Mouse (Mus musculus) neural tube, embryonic 13.5 days (tissue): ENCODE measurements around the gene Hoxb8. TPM values are rescaled to one million over a fixed set of nuclear protein-coding genes. Genes with fewer than 3 reads are reported as not detected.

Experiments
- ATAC-seq: fragments of 200-750 bp; cut with Nextera tagmentation; 2 replicates; pipeline ENCODE4 v1.8.0; 2017; ENCODE audit warnings: low read depth, mild to moderate bottlenecking, moderate TSS enrichment, moderate library complexity
- H3K27ac ChIP-seq: fragments of 300-500 bp; sonication (generic); replicated peaks from 2 replicates; pipeline ENCODE4 v1.5.1; 2015; ENCODE audit warnings: moderate library complexity, mild to moderate bottlenecking, inconsistent platforms
- H3K27me3 ChIP-seq: fragments of 300-500 bp; sonication (generic); 2 replicates; pipeline ENCODE4 v1.6.1; 2015; ENCODE audit warnings: mild to moderate bottlenecking, inconsistent platforms
- H3K36me3 ChIP-seq: fragments of 300-500 bp; sonication (generic); 2 replicates; pipeline ENCODE4 v1.6.1; 2015; ENCODE audit warnings: mild to moderate bottlenecking, inconsistent platforms
- H3K4me1 ChIP-seq: fragments of 300-500 bp; sonication (generic); replicated peaks from 2 replicates; pipeline ENCODE4 v1.6.1; 2015; ENCODE audit warnings: inconsistent platforms
- H3K4me2 ChIP-seq: fragments of 300-500 bp; sonication (generic); 2 replicates; pipeline ENCODE4 v1.6.1; 2015; ENCODE audit warnings: inconsistent platforms, mild to moderate bottlenecking, moderate library complexity
- H3K4me3 ChIP-seq: fragments of 300-500 bp; sonication (generic); 2 replicates; pipeline ENCODE4 v1.5.1; 2015; ENCODE audit warnings: mild to moderate bottlenecking, inconsistent platforms
- H3K9ac ChIP-seq: fragments of 300-500 bp; sonication (generic); 2 replicates; pipeline ENCODE4 v1.6.1; 2015; ENCODE audit warnings: moderate library complexity, mild to moderate bottlenecking, inconsistent platforms
- H3K9me3 ChIP-seq: fragments of 300-500 bp; sonication (generic); 2 replicates; pipeline ENCODE4 v1.6.1; 2016; ENCODE audit warnings: inconsistent platforms
- WGBS: fragments of 180-500 bp; shearing (Covaris S2); methylation state at CpG from one replicate; pipeline ENCODE4 v1.1.7; 2015; 5-methylcytosine and 5-hydroxymethylcytosine counted together
- polyA plus RNA-seq: library from polyadenylated mRNA; unstranded; fragments of >200 nt; fragmentation: Nextera tagmentation; extraction: Ambion mirVana; gene quantifications from 2 replicates; pipeline ENCODE4 v1.2.1, GENCODE M21; 2015

The Hoxb8 gene
- polyA plus RNA-seq, 1 experiment from 2014 or later = 81.7 TPM

GRCm38 (mm10) chr11:96306183-96306907, 24.6 kb downstream of the Hoxb8 start:
- Histone ChIP-seq H3K4me2 (peak overlapping the region; percentile 96), H3K36me3 (peaks cover 42% of the 10 kb centered on the region), H3K9me3 (no peaks in the 10 kb centered on the region), H3K27me3 (no peaks in the 10 kb centered on the region), H3K9ac (peak overlapping the region; percentile 100), H3K4me1 (peaks cover 96% of the 10 kb centered on the region), H3K4me3 (peak overlapping the region; percentile 99), H3K27ac (peak overlapping the region; percentile 100)
- ATAC-seq = no peak
- WGBS = 4% methylated on average over 7 of the region's 7 CpGs

GRCm38 (mm10) chr11:96306908-96307269, 25.2 kb downstream of the Hoxb8 start:
- Histone ChIP-seq H3K36me3 (peaks cover 36% of the 10 kb centered on the region), H3K9me3 (no peaks in the 10 kb centered on the region), H3K27me3 (no peaks in the 10 kb centered on the region), H3K27ac (peak overlapping the region; percentile 100), H3K4me3 (peak overlapping the region; percentile 99), H3K4me1 (peaks cover 96% of the 10 kb centered on the region), H3K4me2 (peak overlapping the region; percentile 96), H3K9ac (peak overlapping the region; percentile 100)
- ATAC-seq = peak; percentile 60
- 2% methylated on average over 13 of the region's 13 CpGs for WGBS

DNA sequence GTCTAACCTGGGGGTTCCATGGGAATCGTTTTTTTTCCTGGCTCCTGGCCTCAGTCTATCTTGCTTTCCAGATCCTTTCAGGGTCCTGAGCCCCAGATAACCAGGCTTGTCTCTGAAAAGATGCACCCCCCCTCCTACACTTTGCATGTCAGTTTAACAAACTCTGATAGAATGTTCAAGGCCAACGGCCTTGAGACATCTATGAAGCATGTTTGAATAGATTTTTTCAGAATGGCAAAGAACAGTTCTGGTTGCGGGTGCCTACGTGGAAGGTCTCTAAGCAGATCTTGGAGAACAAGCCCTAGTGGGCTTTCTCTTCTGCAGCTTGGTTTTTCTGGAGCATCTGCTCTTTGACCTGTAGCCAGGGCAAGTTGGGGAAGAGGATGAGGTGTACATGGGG, 27.1 kb downstream of the Hoxb8 start:
- H3K9ac ChIP-seq = peak overlapping the region; percentile 100
- H3K27me3 ChIP-seq = no peaks in the 10 kb centered on the region
- peaks cover 100% of the 10 kb centered on the region for H3K4me1 ChIP-seq
- H3K9me3 ChIP-seq = no peaks in the 10 kb centered on the region
- peak overlapping the region; percentile 100 for H3K27ac ChIP-seq
- peak overlapping the region; percentile 99 for H3K4me3 ChIP-seq
- 5% methylated on average over 4 of the region's 4 CpGs for WGBS
- peak overlapping the region; percentile 96 for H3K4me2 ChIP-seq
- no peak for ATAC-seq
- peaks cover 23% of the 10 kb centered on the region for H3K36me3 ChIP-seq

- 5% methylated on average over 4 of the region's 4 CpGs for WGBS
- H3K4me3 ChIP-seq = peak overlapping the region; percentile 99
- H3K9me3 ChIP-seq = no peaks in the 10 kb centered on the region
- H3K4me1 ChIP-seq = peaks cover 100% of the 10 kb centered on the region
- no peaks in the 10 kb centered on the region for H3K27me3 ChIP-seq
- no peak for ATAC-seq
- peaks cover 20% of the 10 kb centered on the region for H3K36me3 ChIP-seq
- H3K4me2 ChIP-seq = peak overlapping the region; percentile 96
- H3K27ac ChIP-seq = peak overlapping the region; percentile 100
- H3K9ac ChIP-seq = peak overlapping the region; percentile 100
Observed at GRCm38 (mm10) chr11:96309288-96309687, 27.6 kb downstream of the Hoxb8 start.

DNA sequence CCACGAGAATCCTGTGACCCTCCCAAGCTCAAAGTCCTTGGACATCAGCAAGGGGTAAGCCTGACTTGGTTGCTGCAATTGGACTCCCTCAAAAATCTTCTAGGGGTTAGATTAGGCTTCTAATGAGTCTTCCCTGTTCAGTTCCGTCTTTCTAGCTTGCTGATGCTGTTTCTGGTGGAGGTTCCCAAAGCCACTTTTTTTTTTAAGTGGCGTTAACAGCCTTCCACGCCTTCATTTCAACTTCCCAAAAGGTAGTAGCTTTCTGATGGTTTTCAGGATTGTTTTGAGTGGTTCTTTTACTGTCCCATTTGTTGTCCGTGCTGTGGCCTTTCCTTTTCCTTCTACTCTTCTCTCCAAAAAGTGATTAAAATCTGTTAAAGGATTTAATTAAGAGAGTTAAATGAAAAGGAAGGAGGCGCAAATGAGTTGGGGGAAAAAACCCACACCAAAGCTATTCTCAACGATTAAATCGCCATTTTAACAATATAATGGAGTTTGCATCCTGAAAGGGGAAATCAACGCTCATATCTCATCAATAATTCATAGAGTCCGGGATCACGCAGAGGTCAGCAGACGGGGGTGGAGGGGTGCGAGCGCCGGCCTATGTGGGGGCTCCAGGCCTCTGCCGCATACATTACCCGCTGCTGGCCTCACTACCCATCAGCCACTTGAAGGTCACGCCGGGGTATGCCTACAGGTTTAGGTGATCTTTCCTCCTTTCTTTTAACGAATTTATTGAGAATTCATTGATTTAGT, 28.7 kb downstream of the Hoxb8 start:
- peaks cover 9% of the 10 kb centered on the region for H3K36me3 ChIP-seq
- no peaks in the 10 kb centered on the region for H3K27me3 ChIP-seq
- peaks cover 100% of the 10 kb centered on the region for H3K4me1 ChIP-seq
- peak overlapping the region; percentile 99 for H3K4me3 ChIP-seq
- ATAC-seq = no peak
- 3% methylated on average over 20 of the region's 20 CpGs for WGBS
- peak overlapping the region; percentile 96 for H3K4me2 ChIP-seq
- H3K9ac ChIP-seq = peak overlapping the region; percentile 100
- H3K9me3 ChIP-seq = no peaks in the 10 kb centered on the region
- peak overlapping the region; percentile 100 for H3K27ac ChIP-seq

GRCm38 (mm10) chr11:96311097-96311496, 29.4 kb downstream of the Hoxb8 start:
- Histone ChIP-seq H3K27ac (peak overlapping the region; percentile 100), H3K9me3 (no peaks in the 10 kb centered on the region), H3K36me3 (peaks cover 2% of the 10 kb centered on the region), H3K27me3 (no peaks in the 10 kb centered on the region), H3K9ac (peak overlapping the region; percentile 100), H3K4me3 (peak overlapping the region; percentile 99), H3K4me2 (peak overlapping the region; percentile 96), H3K4me1 (peaks cover 100% of the 10 kb centered on the region)
- WGBS = 2% methylated on average over 6 of the region's 6 CpGs
- ATAC-seq = no peak

GRCm38 (mm10) chr11:96311520-96312417, 30.1 kb downstream of the Hoxb8 start:
- no peaks in the 10 kb centered on the region for H3K27me3 ChIP-seq
- peak overlapping the region; percentile 100 for H3K27ac ChIP-seq
- H3K36me3 ChIP-seq = no peaks in the 10 kb centered on the region
- peak overlapping the region; percentile 96 for H3K4me2 ChIP-seq
- peak overlapping the region; percentile 99 for H3K4me3 ChIP-seq
- under 1% methylated on average over 31 of the region's 31 CpGs for WGBS
- ATAC-seq = peak; percentile 59
- peak overlapping the region; percentile 100 for H3K9ac ChIP-seq
- peaks cover 100% of the 10 kb centered on the region for H3K4me1 ChIP-seq
- no peaks in the 10 kb centered on the region for H3K9me3 ChIP-seq

DNA sequence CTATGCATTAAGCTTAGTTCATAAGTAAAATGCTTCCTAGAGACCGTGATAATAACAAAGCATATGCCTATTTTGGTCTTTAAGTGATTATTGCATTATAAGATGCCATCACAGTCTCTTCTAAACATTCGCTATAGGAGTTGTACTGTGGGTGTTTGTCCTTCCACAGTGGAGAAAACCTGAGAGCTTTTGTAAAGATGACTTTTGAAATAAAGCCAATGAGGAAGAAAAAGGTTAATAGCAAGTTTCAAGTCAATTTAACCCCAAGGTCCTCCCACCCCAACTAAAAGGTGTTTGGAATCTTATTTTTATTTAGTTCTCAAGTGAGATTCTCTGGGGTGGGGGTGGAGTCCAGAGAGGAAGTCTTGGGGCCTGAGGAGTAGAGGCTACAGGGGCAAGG, 31.4 kb downstream of the Hoxb8 start:
- peak overlapping the region; percentile 99 for H3K4me3 ChIP-seq
- 14% methylated on average over 2 of the region's 2 CpGs for WGBS
- peak overlapping the region; percentile 100 for H3K9ac ChIP-seq
- peak overlapping the region; percentile 100 for H3K27ac ChIP-seq
- H3K4me1 ChIP-seq = peaks cover 100% of the 10 kb centered on the region
- H3K9me3 ChIP-seq = no peaks in the 10 kb centered on the region
- H3K36me3 ChIP-seq = no peaks in the 10 kb centered on the region
- peak overlapping the region; percentile 96 for H3K4me2 ChIP-seq
- no peaks in the 10 kb centered on the region for H3K27me3 ChIP-seq
- no peak for ATAC-seq

- Histone ChIP-seq H3K27me3 (no peaks in the 10 kb centered on the region), H3K9ac (peak overlapping the region; percentile 100), H3K27ac (peak overlapping the region; percentile 100), H3K36me3 (no peaks in the 10 kb centered on the region), H3K4me2 (peak overlapping the region; percentile 96), H3K4me3 (peak overlapping the region; percentile 99), H3K9me3 (no peaks in the 10 kb centered on the region), H3K4me1 (peaks cover 94% of the 10 kb centered on the region)
- 3% methylated on average over 12 of the region's 12 CpGs for WGBS
- no peak for ATAC-seq
Observed at GRCm38 (mm10) chr11:96313806-96314428, 32.2 kb downstream of the Hoxb8 start.

DNA sequence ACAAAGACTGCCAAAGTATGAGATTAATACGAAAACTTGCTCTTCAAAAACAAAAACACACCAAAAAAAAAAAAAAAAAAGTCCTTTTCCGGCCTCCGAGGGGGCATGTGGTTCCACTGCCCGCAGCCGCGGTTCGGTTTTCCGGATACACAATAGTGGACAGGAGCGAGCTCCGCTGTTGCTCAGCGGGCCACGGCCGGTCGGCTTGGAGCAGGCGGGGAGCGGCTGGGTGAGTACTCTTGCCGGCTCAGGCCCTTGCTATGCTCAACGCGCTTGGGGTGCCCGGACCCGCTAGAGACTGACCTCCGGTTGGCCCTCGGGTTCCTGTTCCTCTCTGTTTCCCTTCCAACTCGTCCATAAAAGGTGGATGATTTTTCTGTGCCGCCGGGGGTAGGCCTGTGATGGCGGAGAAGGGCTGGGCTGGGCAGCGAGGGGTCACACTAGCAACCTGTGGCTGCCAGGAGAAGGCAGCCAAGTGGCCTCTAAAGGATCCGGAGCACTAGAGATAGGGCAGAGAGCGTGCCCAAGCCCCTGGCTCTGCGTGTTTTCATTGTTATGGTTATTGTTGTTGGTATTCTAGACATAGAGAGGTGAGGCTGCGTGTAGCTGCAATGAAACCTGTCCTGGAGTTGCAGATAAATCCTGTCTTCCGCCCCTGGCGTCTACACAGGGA, 33.1 kb downstream of the Hoxb8 start:
- H3K36me3 ChIP-seq = no peaks in the 10 kb centered on the region
- H3K4me3 ChIP-seq = peak overlapping the region; percentile 99
- no peaks in the 10 kb centered on the region for H3K9me3 ChIP-seq
- peak overlapping the region; percentile 100 for H3K9ac ChIP-seq
- H3K27ac ChIP-seq = peak overlapping the region; percentile 100
- no peak for ATAC-seq
- under 1% methylated on average over 34 of the region's 34 CpGs for WGBS
- H3K4me1 ChIP-seq = peaks cover 89% of the 10 kb centered on the region
- peak overlapping the region; percentile 96 for H3K4me2 ChIP-seq
- no peaks in the 10 kb centered on the region for H3K27me3 ChIP-seq

DNA sequence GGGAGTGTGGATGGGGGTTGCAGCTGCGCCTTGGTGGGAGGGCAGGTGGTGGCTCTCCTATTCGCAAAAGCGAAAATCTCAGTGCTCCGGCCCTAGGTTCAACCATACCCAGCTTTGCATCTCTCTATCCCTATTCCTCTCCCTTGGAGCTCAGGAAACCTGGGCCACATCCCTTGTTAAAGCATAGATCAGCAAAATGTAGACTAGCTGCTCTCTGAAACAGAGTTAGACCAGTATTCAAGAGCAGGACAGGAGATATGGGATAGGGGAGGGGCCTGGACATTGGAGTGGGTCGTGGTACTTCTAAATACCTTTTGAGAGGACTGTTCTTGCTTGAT, 33.6 kb downstream of the Hoxb8 start:
- H3K4me3 ChIP-seq = peak overlapping the region; percentile 99
- no peaks in the 10 kb centered on the region for H3K9me3 ChIP-seq
- no peaks in the 10 kb centered on the region for H3K36me3 ChIP-seq
- WGBS = 2% methylated on average over 5 of the region's 5 CpGs
- H3K9ac ChIP-seq = peak overlapping the region; percentile 100
- peak overlapping the region; percentile 96 for H3K4me2 ChIP-seq
- H3K27ac ChIP-seq = peak overlapping the region; percentile 100
- no peaks in the 10 kb centered on the region for H3K27me3 ChIP-seq
- peaks cover 89% of the 10 kb centered on the region for H3K4me1 ChIP-seq
- ATAC-seq = no peak
